Mouse (Mus musculus) myocyte (in vitro differentiated cells): ENCODE results near the gene Dolpp1.

Experiments used
- CEBPB ChIP-seq: IDR thresholded peaks from 2 replicates; pipeline ENCODE4 v1.6.1; 2011; ENCODE audit warnings: mild to moderate bottlenecking, moderate library complexity; ENCODE audit not compliant: poor library complexity, insufficient read depth, severe bottlenecking
- E2F4 ChIP-seq: IDR thresholded peaks from one replicate; pipeline ENCODE4 v1.6.1; 2011; ENCODE audit warnings: mild to moderate bottlenecking, control low read depth, moderate library complexity; ENCODE audit not compliant: insufficient read depth
- MAX ChIP-seq: IDR thresholded peaks from one replicate; pipeline ENCODE4 v1.6.1; 2011; ENCODE audit warnings: low read depth, mild to moderate bottlenecking, control low read depth
- MYOD1 ChIP-seq, 3 experiments: IDR thresholded peaks; one replicate each; pipeline ENCODE4 v1.6.1; 2011; ENCODE audit warnings: control low read depth in 2 of 3, low read depth in 2 of 3, mild to moderate bottlenecking in 2 of 3, moderate library complexity in 1 of 3; ENCODE audit not compliant: insufficient read length in 2 of 3, control insufficient read depth in 1 of 3
- MYOG ChIP-seq, 3 experiments: IDR thresholded peaks; one replicate each; pipeline ENCODE4 v1.6.1; 2011; ENCODE audit warnings: control low read depth in 2 of 3, low read depth in 2 of 3, mild to moderate bottlenecking in 2 of 3; ENCODE audit not compliant: insufficient read length in 2 of 3, control insufficient read depth in 1 of 3, insufficient read depth in 1 of 3
- POLR2A ChIP-seq: IDR thresholded peaks from one replicate; pipeline ENCODE4 v1.6.1; 2011; ENCODE audit warnings: low read depth, mild to moderate bottlenecking, control low read depth, moderate library complexity; ENCODE audit not compliant: insufficient read length
- POLR2AphosphoS2 ChIP-seq: IDR thresholded peaks from one replicate; pipeline ENCODE4 v1.6.1; 2011; ENCODE audit warnings: low read depth, control low read depth; ENCODE audit not compliant: insufficient read length
- REST ChIP-seq: IDR thresholded peaks from one replicate; pipeline ENCODE4 v1.6.1; 2011; ENCODE audit warnings: mild to moderate bottlenecking, control low read depth, moderate library complexity; ENCODE audit not compliant: insufficient read depth, insufficient read length
- TCF12 ChIP-seq: IDR thresholded peaks from one replicate; pipeline ENCODE4 v1.6.1; 2011; ENCODE audit warnings: mild to moderate bottlenecking, control low read depth; ENCODE audit not compliant: poor library complexity, insufficient read depth, severe bottlenecking
- USF1 ChIP-seq: IDR thresholded peaks from one replicate; pipeline ENCODE4 v1.6.1; 2011; ENCODE audit warnings: low read depth, mild to moderate bottlenecking, control low read depth, moderate library complexity

GRCm38 (mm10) chr2:30421432-30421831 is 29.4 kb downstream of the Dolpp1 start:
- TF ChIP-seq POLR2A, result no peak
- no peak for TF ChIP-seq TCF12
- TF ChIP-seq POLR2AphosphoS2, result no peak
- no peak for TF ChIP-seq CEBPB
- no peak for TF ChIP-seq REST
- no peak for TF ChIP-seq MYOG (IDR thresholded peaks at IDR 0.05; ENCODE audit: control insufficient read depth in 1 of 3, insufficient read depth in 1 of 3, insufficient read length in 2 of 3, low read depth in 2 of 3)
- no peak for TF ChIP-seq E2F4
- no peak for TF ChIP-seq MYOD1 (IDR thresholded peaks at IDR 0.05; ENCODE audit: control insufficient read depth in 1 of 3, insufficient read length in 2 of 3, low read depth in 2 of 3)
- TF ChIP-seq MAX, result no peak
- no peak for TF ChIP-seq USF1
